Mouse (Mus musculus) hindbrain, embryonic 12.5 days (tissue): Measurements from ENCODE around the gene Tdpoz3. TPM values are rescaled to one million over a fixed set of nuclear protein-coding genes. Genes with fewer than 3 reads are reported as not detected.
"Not testable (repeated sequence)": the region's sequence is repeated elsewhere in the genome, so short reads cannot be mapped to it uniquely, and the experiment has no call there.

Experiments used
- ATAC-seq: fragments of 200-750 bp; cut with Nextera tagmentation; 2 replicates; pipeline ENCODE4 v1.8.0; 2017; ENCODE audit warnings: moderate TSS enrichment; ENCODE audit not compliant: low FRiP score
- H3K27ac ChIP-seq: fragments of 300-500 bp; sonication (generic); 2 replicates; pipeline ENCODE4 v1.5.1; 2016; ENCODE audit warnings: mild to moderate bottlenecking
- H3K27me3 ChIP-seq: fragments of 300-500 bp; sonication (generic); 2 replicates; pipeline ENCODE4 v1.6.1; 2016; ENCODE audit warnings: mild to moderate bottlenecking
- H3K36me3 ChIP-seq: fragments of 300-500 bp; sonication (generic); 2 replicates; pipeline ENCODE4 v1.6.1; 2016; ENCODE audit warnings: mild to moderate bottlenecking
- H3K4me1 ChIP-seq: fragments of 300-500 bp; sonication (generic); 2 replicates; pipeline ENCODE4 v1.6.1; 2016
- H3K4me2 ChIP-seq: fragments of 300-500 bp; sonication (generic); replicated peaks from 2 replicates; pipeline ENCODE4 v1.6.1; 2016; ENCODE audit warnings: mild to moderate bottlenecking
- H3K4me3 ChIP-seq: fragments of 300-500 bp; sonication (generic); 2 replicates; pipeline ENCODE4 v1.5.1; 2016; ENCODE audit warnings: mild to moderate bottlenecking
- H3K9ac ChIP-seq: fragments of 300-500 bp; sonication (generic); 2 replicates; pipeline ENCODE4 v1.6.1; 2016; ENCODE audit warnings: mild to moderate bottlenecking, moderate library complexity
- H3K9me3 ChIP-seq: fragments of 300-500 bp; sonication (generic); replicated peaks from 2 replicates; pipeline ENCODE4 v1.6.1; 2016; ENCODE audit warnings: mild to moderate bottlenecking
- WGBS: fragments of 180-500 bp; shearing (Covaris S2); methylation state at CpG from one replicate; pipeline ENCODE4 v1.1.7; 2016; 5-methylcytosine and 5-hydroxymethylcytosine counted together
- polyA plus RNA-seq: library from polyadenylated mRNA; unstranded; fragments of >200 nt; fragmentation: Nextera tagmentation; extraction: Ambion mirVana; gene quantifications from 2 replicates; pipeline ENCODE4 v1.2.1, GENCODE M21; 2016

The Tdpoz3 gene
- not detected in 2 replicates for polyA plus RNA-seq

- not testable (repeated sequence) for H3K4me3 ChIP-seq, H3K9ac ChIP-seq, H3K36me3 ChIP-seq, H3K27me3 ChIP-seq, H3K4me1 ChIP-seq, H3K4me2 ChIP-seq, ATAC-seq, H3K27ac ChIP-seq, H3K9me3 ChIP-seq
- whole genome bisulfite sequencing = 76% methylated on average over 1 of the region's 1 CpGs
Measured at GRCm38 (mm10) chr3:93825720-93826119, at the start of gene Tdpoz3. Gene Tdpoz3 (plus strand): TSS chr3:93826020.

DNA sequence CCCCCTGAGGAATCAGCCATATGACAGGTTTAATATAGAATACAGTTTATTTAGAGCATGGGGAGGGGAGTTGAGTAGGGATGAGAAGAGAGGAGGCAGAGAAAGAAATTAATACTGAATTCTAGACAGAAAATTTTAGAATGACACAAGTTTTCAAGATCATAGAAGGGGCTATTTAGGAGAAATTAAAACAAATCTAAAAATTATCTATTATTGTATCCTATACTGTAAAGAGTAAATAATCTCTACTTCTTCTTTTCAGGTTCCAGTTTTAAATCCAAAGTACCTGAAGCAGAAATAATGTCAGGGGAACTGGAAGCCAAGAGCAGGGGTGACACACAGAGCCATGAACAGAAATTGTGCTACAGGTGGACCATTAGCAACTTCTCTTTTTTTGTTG, 29.7 kb upstream of the Tdpoz3 start, which contains the start of gene Tdpoz4:
TSS of gene Tdpoz4 (plus strand) at position 301 of the 400 bp plus-strand sequence.
- not testable (repeated sequence) for H3K4me1 ChIP-seq, H3K27me3 ChIP-seq, H3K4me3 ChIP-seq, H3K9ac ChIP-seq, H3K36me3 ChIP-seq, H3K4me2 ChIP-seq, H3K27ac ChIP-seq, ATAC-seq, H3K9me3 ChIP-seq

- H3K4me3 ChIP-seq, H3K9me3 ChIP-seq, H3K9ac ChIP-seq, H3K27ac ChIP-seq, H3K4me2 ChIP-seq, ATAC-seq, H3K4me1 ChIP-seq, H3K27me3 ChIP-seq, H3K36me3 ChIP-seq: not testable (repeated sequence)
Measured at GRCm38 (mm10) chr3:93813341-93813740, 12.5 kb upstream of the Tdpoz3 start.

GRCm38 (mm10) chr3:93858957-93859356, 33.1 kb downstream of the Tdpoz3 start:
- H3K4me1 ChIP-seq, H3K4me3 ChIP-seq, H3K9me3 ChIP-seq, ATAC-seq, H3K9ac ChIP-seq, H3K4me2 ChIP-seq, H3K27me3 ChIP-seq, H3K36me3 ChIP-seq, H3K27ac ChIP-seq: not testable (repeated sequence)
- WGBS = 72% methylated on average over 8 of the region's 8 CpGs

GRCm38 (mm10) chr3:93870635-93871034, 44.8 kb downstream of the Tdpoz3 start:
- 88% methylated on average over 6 of the region's 8 CpGs for WGBS
- H3K4me3 ChIP-seq = not testable (repeated sequence)

More at GRCm38 (mm10) chr3:93870635-93871034, 44.8 kb downstream of the Tdpoz3 start:
- H3K9me3 ChIP-seq, H3K4me2 ChIP-seq, H3K9ac ChIP-seq, H3K4me1 ChIP-seq, ATAC-seq, H3K27me3 ChIP-seq, H3K36me3 ChIP-seq, H3K27ac ChIP-seq: not testable (repeated sequence)

Other genes with a start within 250 kb of the Tdpoz3 start
- gene Tdpoz2, start 173.3 kb upstream of the Tdpoz3 start, polyA plus RNA-seq = not detected in 2 replicates
- not detected in 2 replicates for gene Tdpoz1, start 149.7 kb upstream of the Tdpoz3 start, polyA plus RNA-seq
- not detected in 2 replicates for gene Gm37596, start 132.9 kb upstream of the Tdpoz3 start, polyA plus RNA-seq
- not detected in 2 replicates for gene Gm5773, start 53.0 kb upstream of the Tdpoz3 start, polyA plus RNA-seq
- gene Tdpoz4, start 29.6 kb upstream of the Tdpoz3 start, polyA plus RNA-seq = not detected in 2 replicates
- not detected in 2 replicates for gene Gm9117, start 117.5 kb downstream of the Tdpoz3 start, polyA plus RNA-seq
- gene Tdpoz5, start 135.3 kb downstream of the Tdpoz3 start, polyA plus RNA-seq = not detected in 2 replicates
- gene Gm9125, start 228.9 kb downstream of the Tdpoz3 start, polyA plus RNA-seq = not detected in 2 replicates
- gene Gm10697, start 246.6 kb downstream of the Tdpoz3 start, polyA plus RNA-seq = not detected in 2 replicates